8 mouse cellular contexts compared by ENCODE assay signal in the genomic region with DNA sequence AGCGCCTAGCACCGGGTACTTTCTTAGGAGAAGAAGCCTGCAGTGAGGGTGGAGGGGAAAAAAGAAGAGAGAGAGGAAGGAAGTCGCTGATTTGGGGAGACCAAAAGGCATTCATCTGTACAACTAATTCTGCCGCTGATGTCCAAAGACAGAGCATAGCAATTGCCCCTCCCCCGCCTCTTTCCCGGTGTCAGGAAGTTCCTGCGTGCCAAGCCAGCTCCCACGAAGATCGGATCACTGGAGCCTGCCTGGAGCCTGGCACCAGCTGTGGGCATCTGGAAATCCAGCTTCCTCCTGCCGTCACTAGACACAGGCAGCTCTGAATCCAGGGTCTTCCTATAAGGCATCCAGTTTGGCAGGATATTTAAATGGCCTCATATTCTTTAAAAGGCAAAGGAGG. TPM values are rescaled to one million over a fixed set of nuclear protein-coding genes. Genes with fewer than 3 reads are reported as not detected.
DNase-seq lines count a peak whose midpoint lies in the region; ATAC-seq lines count a peak whose summit lies in the region.

No protein-coding gene starts in this region.

- DNase-seq in heart, adult 11 months, result peak; percentile 88
- DNase-seq in heart, adult 8-10 months (ENCODE audit: low spot score), result no peak
- DNase-seq in urinary bladder, adult 2 months (ENCODE audit: low spot score), result peak; percentile 19
- DNase-seq in urinary bladder, postnatal 36 days (ENCODE audit: low spot score in 2 of 2), result no peak
- peak; percentile 83 to 89 for DNase-seq in kidney, postnatal 4 days
- DNase-seq in cerebellum, adult 8-10 months, result no peak
- no peak for DNase-seq in layer of hippocampus, adult 18-20 months (ENCODE audit: low spot score in 2 of 2)

- no peak for ATAC-seq in inflammation-experienced regulatory T-cells, adult 6 months

RNA-seq across cellular contexts. Expression of gene Eif4g3, which starts 8.6 kb away (rescaled TPM):
- 10 to 100 TPM; 36.5 to 42.9 (median 41.0) TPM for total RNA-seq in heart, adult 8-10 months (2022)
- polyA plus RNA-seq in urinary bladder, adult 2 months (2012; rRNA removed), result 64.2 and 64.6 TPM in 2 replicates
- polyA plus RNA-seq in inflammation-experienced regulatory T-cells, adult 6 months (2017; shearing (Covaris generic)), result 10 to 100 TPM; 33.8 to 51.8 (median 42.4) TPM
- total RNA-seq in layer of hippocampus, adult 18-20 months (2021), result 100 to 1,000 TPM; 141 to 142 TPM

Comparison
In these comparisons a context has a peak if more than half of its experiments do, and no peak if none do; other contexts are left out.
1. DNase-seq: peak in heart, adult 11 months (single experiment), urinary bladder, adult 2 months (single experiment) and kidney, postnatal 4 days (2 of 2); none in heart, adult 8-10 months (single experiment), urinary bladder, postnatal 36 days (0 of 2), cerebellum, adult 8-10 months (single experiment) and layer of hippocampus, adult 18-20 months (0 of 2).